Mouse (Mus musculus): ENCODE data around the gene Cited4. TPM values are rescaled to one million over a fixed set of nuclear protein-coding genes. Genes with fewer than 3 reads are reported as not detected.

Cited4 gene
- polyA plus RNA-seq, 1 experiment from 2014 or later, result 1.2 TPM

- no peaks in the 10 kb centered on the region for H3K36me3 ChIP-seq (ENCODE audit: control insufficient read depth, insufficient read depth, low read length)
- 76% methylated on average over 6 of the region's 6 CpGs for WGBS
- no peaks in the 10 kb centered on the region for H3K9me3 ChIP-seq (ENCODE audit: control insufficient read depth, low read length)
- no peak overlapping the region for H3K4me2 ChIP-seq (ENCODE audit: low read length)
- H3K4me3 ChIP-seq (replicated peaks; ENCODE audit: low read depth, low read length), result no peak overlapping the region
- ATAC-seq (ENCODE audit: low FRiP score, low TSS enrichment) (no peak), DNase-seq (no peak)
- H3K9ac ChIP-seq (replicated peaks; ENCODE audit: low read length), result no peak overlapping the region
- H3K4me1 ChIP-seq (ENCODE audit: control insufficient read depth, insufficient read depth, low read length), result no peaks in the 10 kb centered on the region
- H3K27me3 ChIP-seq (ENCODE audit: control insufficient read depth, insufficient read depth, low read length), result no peaks in the 10 kb centered on the region
- H3K27ac ChIP-seq (replicated peaks; ENCODE audit: low read depth, low read length), result no peak overlapping the region
These were observed 22.9 kb downstream of the Cited4 start for GRCm38 (mm10) chr4:120689317-120689716.

GRCm38 (mm10) chr4:120692717-120693116 lies 26.3 kb downstream of the Cited4 start:
- Histone ChIP-seq H3K27me3 (ENCODE audit: control insufficient read depth, insufficient read depth, low read length) (peaks cover 6% of the 10 kb centered on the region), H3K9me3 (ENCODE audit: control insufficient read depth, low read length) (no peaks in the 10 kb centered on the region), H3K36me3 (ENCODE audit: control insufficient read depth, insufficient read depth, low read length) (no peaks in the 10 kb centered on the region), H3K9ac (replicated peaks; ENCODE audit: low read length) (no peak overlapping the region), H3K4me1 (ENCODE audit: control insufficient read depth, insufficient read depth, low read length) (no peaks in the 10 kb centered on the region), H3K27ac (replicated peaks; ENCODE audit: low read depth, low read length) (no peak overlapping the region), H3K4me2 (ENCODE audit: low read length) (no peak overlapping the region), H3K4me3 (replicated peaks; ENCODE audit: low read depth, low read length) (no peak overlapping the region)
- ATAC-seq (ENCODE audit: low FRiP score, low TSS enrichment), result no peak
- peak; percentile 61 for DNase-seq
- 39% methylated on average over 10 of the region's 10 CpGs for WGBS

GRCm38 (mm10) chr4:120697353-120697752 lies 31.0 kb downstream of the Cited4 start:
- peak; percentile 43; the same call in 1 of the 2 replicates for ATAC-seq (ENCODE audit: low FRiP score, low TSS enrichment)

GRCm38 (mm10) chr4:120697799-120698484 lies 31.6 kb downstream of the Cited4 start:
- Histone ChIP-seq H3K4me3 (replicated peaks; ENCODE audit: low read depth, low read length) (no peak overlapping the region), H3K4me1 (ENCODE audit: control insufficient read depth, insufficient read depth, low read length) (no peaks in the 10 kb centered on the region), H3K9ac (replicated peaks; ENCODE audit: low read length) (no peak overlapping the region), H3K9me3 (ENCODE audit: control insufficient read depth, low read length) (no peaks in the 10 kb centered on the region), H3K27ac (replicated peaks; ENCODE audit: low read depth, low read length) (no peak overlapping the region), H3K4me2 (ENCODE audit: low read length) (no peak overlapping the region), H3K27me3 (ENCODE audit: control insufficient read depth, insufficient read depth, low read length) (peaks cover 22% of the 10 kb centered on the region), H3K36me3 (ENCODE audit: control insufficient read depth, insufficient read depth, low read length) (no peaks in the 10 kb centered on the region)
- 0 out of 2 replicates have a peak, but pooled peaks have one; percentile 50 for ATAC-seq (ENCODE audit: low FRiP score, low TSS enrichment)
- WGBS, result 14% methylated on average over 35 of the region's 35 CpGs
- no peak for DNase-seq

More at GRCm38 (mm10) chr4:120697353-120697752, 31.0 kb downstream of the Cited4 start:
- Histone ChIP-seq H3K27me3 (ENCODE audit: control insufficient read depth, insufficient read depth, low read length) (peaks cover 22% of the 10 kb centered on the region), H3K4me3 (replicated peaks; ENCODE audit: low read depth, low read length) (no peak overlapping the region), H3K4me2 (ENCODE audit: low read length) (no peak overlapping the region), H3K27ac (replicated peaks; ENCODE audit: low read depth, low read length) (no peak overlapping the region), H3K9ac (replicated peaks; ENCODE audit: low read length) (no peak overlapping the region), H3K4me1 (ENCODE audit: control insufficient read depth, insufficient read depth, low read length) (no peaks in the 10 kb centered on the region), H3K36me3 (ENCODE audit: control insufficient read depth, insufficient read depth, low read length) (no peaks in the 10 kb centered on the region), H3K9me3 (ENCODE audit: control insufficient read depth, low read length) (no peaks in the 10 kb centered on the region)
- 88% methylated on average over 8 of the region's 8 CpGs for WGBS
- DNase-seq, result no peak

- no peak for DNase-seq
These were observed 34.8 kb downstream of the Cited4 start for GRCm38 (mm10) chr4:120701180-120701579.

GRCm38 (mm10) chr4:120702056-120702455 lies 35.7 kb downstream of the Cited4 start:
- Histone ChIP-seq H3K4me2 (ENCODE audit: low read length) (no peak overlapping the region), H3K9me3 (ENCODE audit: control insufficient read depth, low read length) (no peaks in the 10 kb centered on the region), H3K4me3 (replicated peaks; ENCODE audit: low read depth, low read length) (no peak overlapping the region), H3K27ac (replicated peaks; ENCODE audit: low read depth, low read length) (no peak overlapping the region), H3K27me3 (ENCODE audit: control insufficient read depth, insufficient read depth, low read length) (peaks cover 22% of the 10 kb centered on the region), H3K36me3 (ENCODE audit: control insufficient read depth, insufficient read depth, low read length) (no peaks in the 10 kb centered on the region), H3K9ac (replicated peaks; ENCODE audit: low read length) (no peak overlapping the region), H3K4me1 (ENCODE audit: control insufficient read depth, insufficient read depth, low read length) (no peaks in the 10 kb centered on the region)
- ATAC-seq (ENCODE audit: low FRiP score, low TSS enrichment), result no peak
- DNase-seq, result no peak
- 80% methylated on average over 8 of the region's 8 CpGs for WGBS

More at GRCm38 (mm10) chr4:120701180-120701579, 34.8 kb downstream of the Cited4 start:
- 87% methylated on average over 3 of the region's 3 CpGs for WGBS
- Histone ChIP-seq H3K4me1 (ENCODE audit: control insufficient read depth, insufficient read depth, low read length) (no peaks in the 10 kb centered on the region), H3K9me3 (ENCODE audit: control insufficient read depth, low read length) (no peaks in the 10 kb centered on the region), H3K4me3 (replicated peaks; ENCODE audit: low read depth, low read length) (no peak overlapping the region), H3K27ac (replicated peaks; ENCODE audit: low read depth, low read length) (no peak overlapping the region), H3K27me3 (ENCODE audit: control insufficient read depth, insufficient read depth, low read length) (peaks cover 22% of the 10 kb centered on the region), H3K4me2 (ENCODE audit: low read length) (no peak overlapping the region), H3K9ac (replicated peaks; ENCODE audit: low read length) (no peak overlapping the region), H3K36me3 (ENCODE audit: control insufficient read depth, insufficient read depth, low read length) (no peaks in the 10 kb centered on the region)
- no peak for ATAC-seq (ENCODE audit: low FRiP score, low TSS enrichment)

GRCm38 (mm10) chr4:120702511-120702910 lies 36.1 kb downstream of the Cited4 start:
- ATAC-seq (ENCODE audit: low FRiP score, low TSS enrichment) (no peak), DNase-seq (no peak)
- Histone ChIP-seq H3K27ac (replicated peaks; ENCODE audit: low read depth, low read length) (no peak overlapping the region), H3K9ac (replicated peaks; ENCODE audit: low read length) (no peak overlapping the region), H3K4me2 (ENCODE audit: low read length) (no peak overlapping the region), H3K4me1 (ENCODE audit: control insufficient read depth, insufficient read depth, low read length) (no peaks in the 10 kb centered on the region), H3K4me3 (replicated peaks; ENCODE audit: low read depth, low read length) (no peak overlapping the region), H3K36me3 (ENCODE audit: control insufficient read depth, insufficient read depth, low read length) (no peaks in the 10 kb centered on the region), H3K9me3 (ENCODE audit: control insufficient read depth, low read length) (no peaks in the 10 kb centered on the region), H3K27me3 (ENCODE audit: control insufficient read depth, insufficient read depth, low read length) (peaks cover 18% of the 10 kb centered on the region)
- 93% methylated on average over 2 of the region's 2 CpGs for WGBS

- Histone ChIP-seq H3K4me1 (ENCODE audit: control insufficient read depth, insufficient read depth, low read length) (peaks cover 15% of the 10 kb centered on the region), H3K27ac (replicated peaks; ENCODE audit: low read depth, low read length) (no peak overlapping the region), H3K9ac (replicated peaks; ENCODE audit: low read length) (no peak overlapping the region), H3K36me3 (ENCODE audit: control insufficient read depth, insufficient read depth, low read length) (no peaks in the 10 kb centered on the region), H3K27me3 (ENCODE audit: control insufficient read depth, insufficient read depth, low read length) (peaks cover 8% of the 10 kb centered on the region; the same call in 1 of the 2 replicates), H3K4me2 (ENCODE audit: low read length) (no peak overlapping the region), H3K9me3 (ENCODE audit: control insufficient read depth, low read length) (no peaks in the 10 kb centered on the region), H3K4me3 (replicated peaks; ENCODE audit: low read depth, low read length) (no peak overlapping the region)
- 70% methylated on average over 12 of the region's 12 CpGs for WGBS
- DNase-seq, result no peak
- no peak for ATAC-seq (ENCODE audit: low FRiP score, low TSS enrichment)
These were observed 45.9 kb downstream of the Cited4 start for GRCm38 (mm10) chr4:120712236-120712635.

- ATAC-seq (ENCODE audit: low FRiP score, low TSS enrichment), result no peak
- WGBS, result 96% methylated on average over 6 of the region's 6 CpGs
These were observed 46.6 kb downstream of the Cited4 start for GRCm38 (mm10) chr4:120713021-120713420.

More at GRCm38 (mm10) chr4:120713021-120713420, 46.6 kb downstream of the Cited4 start:
- H3K4me1 ChIP-seq (ENCODE audit: control insufficient read depth, insufficient read depth, low read length), result peaks cover 15% of the 10 kb centered on the region
- H3K9me3 ChIP-seq (ENCODE audit: control insufficient read depth, low read length), result no peaks in the 10 kb centered on the region
- no peak overlapping the region for H3K27ac ChIP-seq (replicated peaks; ENCODE audit: low read depth, low read length)
- DNase-seq, result no peak
- peaks cover 9% of the 10 kb centered on the region; the same call in 1 of the 2 replicates for H3K27me3 ChIP-seq (ENCODE audit: control insufficient read depth, insufficient read depth, low read length)
- H3K36me3 ChIP-seq (ENCODE audit: control insufficient read depth, insufficient read depth, low read length), result no peaks in the 10 kb centered on the region
- no peak overlapping the region for H3K4me2 ChIP-seq (ENCODE audit: low read length)
- no peak overlapping the region for H3K4me3 ChIP-seq (replicated peaks; ENCODE audit: low read depth, low read length)
- H3K9ac ChIP-seq (replicated peaks; ENCODE audit: low read length), result no peak overlapping the region
